Mouse (Mus musculus) G1E-ER4 (cell line): ENCODE results near the gene Tnpo1. TPM values are rescaled to one million over a fixed set of nuclear protein-coding genes. Genes with fewer than 3 reads are reported as not detected.

Experiments
- GATA1 ChIP-seq: IDR thresholded peaks from one replicate; pipeline ENCODE4 v1.8.0; 2012; ENCODE audit warnings: low read length, inconsistent platforms
- polyA plus RNA-seq: library from polyadenylated mRNA; stranded (reverse); fragments of >175 nt; gene quantifications from 2 replicates; pipeline ENCODE4 v1.2.3, GENCODE M21; 2012

Tnpo1 gene
- polyA plus RNA-seq, 1 experiment = 12.4 TPM

DNA sequence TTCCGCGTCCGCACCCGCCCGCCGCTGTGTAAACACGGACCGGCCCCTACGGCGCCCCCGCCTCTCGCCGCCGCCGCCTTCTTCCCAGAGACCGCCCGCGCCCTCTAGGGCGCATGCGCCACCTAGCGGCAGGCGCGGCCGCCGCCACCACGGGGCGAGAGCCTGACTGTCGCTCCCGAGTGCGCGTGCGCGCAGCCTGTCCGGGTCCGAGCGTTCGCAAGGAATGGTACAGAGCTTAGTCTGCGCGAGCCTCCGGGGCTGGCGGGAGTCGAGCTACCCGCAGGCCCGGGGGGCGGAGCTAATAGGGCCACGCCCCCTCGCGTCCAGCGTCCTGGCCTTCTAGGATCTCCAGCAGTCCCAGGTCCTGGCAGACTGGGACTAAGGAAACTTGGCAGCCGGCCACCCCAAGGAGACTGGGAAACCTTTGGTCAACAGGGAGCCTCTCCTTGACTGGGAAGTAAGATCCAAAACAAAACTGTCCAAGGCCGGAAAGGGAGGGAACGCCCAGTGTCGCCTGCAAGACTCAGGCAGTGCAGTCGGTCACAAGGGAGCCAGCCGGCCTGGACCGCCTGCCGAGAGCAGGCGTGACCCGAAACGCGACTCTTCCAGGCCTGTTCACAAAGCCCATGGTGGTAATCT is 110.9 kb downstream of the Tnpo1 start, which contains the start of gene Fcho2:
Fcho2 (minus strand) TSS at position 303 of the 639 bp plus-strand sequence.
- no peak for TF ChIP-seq GATA1

DNA sequence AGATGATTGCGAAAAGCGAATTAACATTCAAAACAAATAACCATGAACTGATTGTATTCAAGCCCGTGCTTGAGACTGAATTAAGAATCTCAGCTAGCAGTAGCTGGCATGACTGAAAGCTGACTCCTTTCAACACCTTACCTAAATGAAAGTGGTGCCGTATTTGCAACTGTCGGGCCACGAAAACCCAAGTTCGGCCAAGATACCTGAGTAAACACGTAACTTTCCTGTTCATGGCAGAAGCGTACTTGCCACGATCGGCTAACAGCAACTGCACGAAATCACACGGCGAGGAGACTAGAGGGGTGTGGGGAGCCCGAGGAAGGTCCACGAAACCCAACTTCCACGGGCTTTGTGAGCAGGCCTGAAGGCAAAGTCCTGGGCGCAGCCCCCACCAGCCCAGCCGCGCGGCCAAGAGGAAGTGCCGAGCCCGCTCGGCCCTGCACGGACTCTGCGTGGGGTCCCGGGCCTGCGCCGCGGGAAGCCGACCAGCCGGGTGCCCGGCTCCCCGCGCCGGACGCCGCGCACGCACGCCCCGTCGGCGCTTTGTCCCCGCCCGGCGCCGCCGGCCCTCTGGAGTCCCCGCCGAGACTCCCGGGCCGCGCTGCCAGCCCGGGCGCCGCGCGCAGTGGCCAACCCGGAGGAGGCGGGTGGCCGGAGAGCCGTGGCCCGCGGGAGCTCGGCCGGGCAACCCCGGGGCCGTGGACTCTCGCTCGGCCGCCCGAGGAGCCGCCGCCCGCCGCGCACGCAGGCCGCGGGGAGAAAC is 111.7 kb downstream of the Tnpo1 start:
- no peak for TF ChIP-seq GATA1

DNA sequence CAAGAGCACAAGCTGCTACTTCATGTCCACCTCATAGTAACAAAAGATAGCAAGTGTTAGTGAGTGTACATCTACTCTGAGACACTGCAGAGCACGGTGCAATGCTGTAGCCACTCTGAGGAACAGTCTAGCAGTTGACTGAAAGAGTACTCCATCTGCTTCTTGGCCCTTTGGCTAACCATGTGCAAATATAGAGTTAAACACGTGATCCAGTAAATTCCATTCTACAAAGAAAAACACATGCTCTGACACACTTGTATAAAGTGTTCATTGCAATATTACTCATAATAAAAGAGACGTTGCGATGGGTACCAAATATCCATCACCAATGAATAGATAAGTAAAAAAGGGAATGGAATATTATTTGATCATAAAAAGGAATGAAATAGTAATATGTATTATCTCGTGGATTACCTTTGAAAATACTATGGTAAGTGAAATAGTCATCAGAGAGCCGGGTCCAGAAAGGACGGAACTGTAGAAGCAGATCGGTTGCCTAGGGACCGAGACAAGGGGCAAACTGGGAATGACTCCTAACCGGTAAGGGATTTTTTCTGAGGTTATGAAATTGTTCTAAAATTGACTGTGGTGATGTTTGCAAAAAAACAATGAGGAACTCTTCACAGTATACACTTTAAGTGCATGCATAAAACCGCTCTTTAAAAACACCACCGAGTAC is 112.4 kb downstream of the Tnpo1 start:
- TF ChIP-seq GATA1 = no peak

DNA sequence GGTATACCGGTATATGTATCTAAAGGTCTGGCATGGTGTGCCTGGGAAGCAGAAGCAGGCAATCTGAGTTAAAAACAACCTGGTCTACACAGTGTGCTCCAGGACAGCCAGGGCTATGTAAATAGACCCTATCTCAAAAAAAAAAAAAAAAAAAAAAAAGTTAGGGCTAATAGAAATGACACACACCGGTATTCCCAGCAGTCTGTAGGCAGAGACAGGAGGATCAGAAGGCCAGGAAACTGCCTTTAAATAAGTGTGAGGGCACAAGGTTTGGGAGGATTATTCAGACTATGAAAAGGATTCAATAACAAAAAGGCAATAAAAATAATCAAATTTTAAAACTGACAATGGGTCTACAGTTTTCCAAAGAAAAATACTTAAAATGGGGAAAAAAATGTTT is 113.0 kb downstream of the Tnpo1 start:
- TF ChIP-seq GATA1 = no peak

DNA sequence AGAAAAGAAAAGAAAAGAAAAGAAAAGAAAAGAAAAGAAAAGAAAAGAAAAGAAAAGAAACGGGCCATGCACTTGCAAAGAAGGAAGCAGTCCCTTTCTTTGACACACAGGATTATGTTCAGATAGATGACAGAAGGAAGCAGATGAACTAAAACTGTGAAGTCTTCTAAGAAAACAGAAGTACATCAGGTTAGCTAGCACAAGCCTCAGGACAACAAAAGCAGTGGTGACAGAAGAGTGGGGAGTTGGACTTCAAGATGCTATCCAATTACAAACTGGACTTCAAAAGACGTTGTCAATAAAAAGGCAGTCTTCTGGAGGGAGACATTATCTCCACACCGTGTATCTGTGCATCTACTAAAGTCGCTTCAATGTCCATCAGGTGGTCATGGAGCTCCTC is 113.9 kb downstream of the Tnpo1 start:
- no peak for TF ChIP-seq GATA1

DNA sequence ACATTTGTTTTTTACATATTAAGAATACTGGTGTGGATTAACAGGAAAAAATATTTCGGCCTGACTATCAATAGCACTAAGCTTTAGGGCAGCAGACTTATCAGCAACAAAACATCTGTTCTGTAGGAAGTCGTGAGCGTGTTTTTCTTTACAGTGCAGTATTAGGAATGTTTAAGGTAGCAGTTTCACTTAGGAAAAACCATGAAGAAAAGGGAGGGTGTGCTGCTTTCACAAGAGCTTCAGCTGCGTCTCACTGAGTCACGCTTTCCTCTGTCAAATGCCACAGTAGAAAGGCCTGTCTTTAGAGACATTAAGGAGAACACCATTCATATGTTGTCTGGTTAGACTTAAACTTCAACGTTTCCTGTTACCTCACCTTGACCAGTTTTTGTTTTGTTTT is 116.0 kb downstream of the Tnpo1 start:
- TF ChIP-seq GATA1 = no peak

DNA sequence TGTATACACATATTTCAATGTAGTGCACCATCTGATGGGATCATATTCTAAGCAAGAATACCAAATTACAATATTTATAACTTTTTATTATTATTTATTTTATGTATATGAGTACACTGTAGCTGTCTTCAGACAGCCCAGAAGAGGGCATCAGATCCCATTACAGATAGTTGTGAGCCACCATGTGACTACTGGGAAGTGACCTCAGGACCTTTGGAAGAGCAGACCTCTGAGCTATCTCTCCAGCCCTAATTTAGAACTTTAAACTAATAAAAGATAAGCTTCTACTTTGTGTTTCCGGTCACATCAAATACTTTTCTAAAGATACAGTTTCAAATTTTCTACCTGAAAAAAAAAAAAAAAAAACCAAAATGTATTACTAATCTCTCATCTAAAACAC is 117.1 kb downstream of the Tnpo1 start:
- no peak for TF ChIP-seq GATA1

DNA sequence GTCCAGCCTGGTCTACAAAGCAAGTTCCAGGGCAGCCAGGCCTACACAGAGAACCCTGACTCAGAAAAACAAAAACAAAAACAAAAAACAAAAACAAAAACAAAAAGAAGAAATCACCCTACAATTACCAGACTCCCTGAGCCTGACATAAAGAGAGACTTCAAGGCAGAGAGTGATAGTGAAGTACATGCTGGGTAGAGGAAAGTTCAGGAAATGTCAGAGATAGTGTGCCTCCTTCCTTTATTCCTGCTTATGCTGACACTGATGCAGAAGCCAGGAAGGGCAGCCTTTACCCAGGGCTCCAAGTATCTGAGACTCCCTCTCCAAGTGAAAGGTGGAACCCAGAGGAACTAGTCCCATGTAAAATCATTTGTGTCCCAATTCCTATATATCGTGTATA is 121.7 kb downstream of the Tnpo1 start:
- TF ChIP-seq GATA1 = no peak

DNA sequence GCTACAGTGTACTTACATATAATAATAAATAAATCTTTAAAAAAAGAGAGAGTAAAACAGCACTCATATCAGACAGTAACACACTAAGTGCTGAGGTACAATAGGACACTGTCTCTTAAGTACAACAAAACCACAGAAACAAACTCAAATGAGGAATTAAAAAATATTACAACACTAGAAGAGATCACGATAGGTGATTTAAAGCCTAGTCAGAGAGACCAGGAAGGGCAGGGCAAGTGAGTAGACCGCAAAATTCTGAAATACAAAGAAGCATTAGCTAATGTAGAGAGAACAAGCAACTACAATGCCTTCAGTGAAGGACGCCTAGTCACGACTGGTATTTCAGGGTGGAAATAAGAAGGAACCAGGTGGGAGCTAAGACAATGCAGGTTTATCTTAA is 122.5 kb downstream of the Tnpo1 start:
- no peak for TF ChIP-seq GATA1

DNA sequence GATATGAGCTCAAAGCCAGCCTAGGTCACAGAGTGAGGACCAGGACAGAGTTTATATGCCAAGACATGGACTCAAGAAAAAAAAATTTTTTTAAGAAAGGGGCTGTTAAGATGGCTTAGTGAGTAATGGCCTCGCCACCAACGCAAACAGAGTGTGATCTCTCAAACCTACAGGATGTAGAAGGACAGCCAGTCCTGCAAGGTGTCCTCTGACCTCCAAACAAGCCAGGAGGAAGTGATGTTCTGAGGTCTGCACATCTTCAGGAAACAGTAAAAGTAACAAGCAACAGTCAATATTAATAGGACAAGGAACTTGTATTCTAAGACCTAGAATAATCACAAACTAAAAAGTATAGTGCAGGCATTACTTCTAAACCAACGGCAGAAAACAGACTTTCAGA is 123.2 kb downstream of the Tnpo1 start:
- no peak for TF ChIP-seq GATA1

DNA sequence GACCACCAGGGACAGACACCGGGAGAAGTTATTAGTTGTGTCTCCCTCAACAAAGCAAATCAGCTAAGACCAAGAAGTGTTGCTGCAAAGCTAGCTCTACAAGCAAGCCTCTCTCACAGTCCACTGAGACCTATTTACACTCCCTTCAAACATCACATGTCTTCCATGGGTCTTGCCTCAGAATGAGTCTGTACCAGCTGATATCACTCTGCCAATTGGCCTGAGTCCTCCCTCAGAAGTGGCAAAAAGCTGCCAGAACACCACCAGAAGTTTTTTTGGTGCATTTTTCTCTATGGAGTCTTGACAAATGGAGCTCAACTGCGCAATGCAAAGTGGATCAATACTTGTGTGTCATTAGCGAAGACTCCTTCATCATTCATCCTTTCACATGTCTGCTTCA is 130.7 kb downstream of the Tnpo1 start:
- TF ChIP-seq GATA1 = no peak

DNA sequence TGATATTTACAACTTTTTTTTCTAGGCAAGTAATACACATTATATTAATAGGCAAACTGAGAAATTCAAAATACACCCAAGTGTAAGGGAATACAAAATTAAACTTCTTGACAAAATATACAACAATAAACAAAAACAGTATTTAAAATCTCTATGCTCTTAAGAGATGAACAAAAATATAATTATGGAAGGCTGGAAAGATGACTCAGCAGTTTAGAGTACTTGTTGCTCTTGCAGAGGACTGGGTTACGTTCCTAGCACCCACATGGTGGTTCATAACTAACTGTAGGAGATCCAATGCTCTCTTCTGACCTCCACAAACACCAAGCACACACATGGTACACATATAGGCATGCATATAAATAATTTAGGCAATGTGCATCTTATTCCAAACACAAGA is 133.3 kb downstream of the Tnpo1 start:
- no peak for TF ChIP-seq GATA1

DNA sequence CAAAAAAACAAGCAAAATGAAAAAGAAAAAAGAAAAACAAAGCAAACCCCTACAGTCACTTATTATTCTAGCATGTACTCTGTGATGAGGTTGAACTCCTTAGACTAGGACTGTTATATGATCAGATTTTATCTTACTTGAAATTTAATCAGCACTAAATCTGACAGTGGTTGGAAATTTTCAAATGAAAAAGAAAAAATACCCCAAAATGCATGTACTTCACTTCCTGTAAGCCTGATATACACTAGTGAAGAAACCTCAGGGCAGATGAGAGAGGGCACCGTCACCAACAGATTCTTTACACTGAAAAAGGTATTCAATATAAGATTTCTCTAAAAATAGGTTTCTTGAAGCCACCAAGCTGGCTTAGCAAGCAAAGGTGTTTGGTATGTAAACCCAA is 134.5 kb downstream of the Tnpo1 start:
- no peak for TF ChIP-seq GATA1

Other genes starting within 250 kb of the Tnpo1 start
- gene Tmem171, start 231.6 kb downstream of the Tnpo1 start, polyA plus RNA-seq = not detected in 2 replicates
- 5.8 and 7.6 TPM in 2 replicates for gene Fcho2, start 110.9 kb downstream of the Tnpo1 start, polyA plus RNA-seq
- not detected in 2 replicates for gene 1700024P04Rik, start 58.2 kb upstream of the Tnpo1 start, polyA plus RNA-seq